Mouse (Mus musculus): ENCODE measurements around the gene Wfdc6a. TPM values are rescaled to one million over a fixed set of nuclear protein-coding genes. Genes with fewer than 3 reads are reported as not detected.

The Wfdc6a gene
- polyA plus RNA-seq, 1 experiment from 2014 or later = not detected

- 91% methylated on average over 5 of the region's 5 CpGs for WGBS
- ATAC-seq (ENCODE audit: insufficient number of reproducible peaks, insufficient read depth, low FRiP score, low TSS enrichment, low read depth) = no peak
Measured at GRCm38 (mm10) chr2:164567460-164567859, 17.8 kb downstream of the Wfdc6a start.

GRCm38 (mm10) chr2:164566997-164567396 is 18.2 kb downstream of the Wfdc6a start:
- no peak for ATAC-seq (ENCODE audit: insufficient number of reproducible peaks, insufficient read depth, low FRiP score, low TSS enrichment, low read depth)
- no peak overlapping the region for H3K27ac ChIP-seq
- peaks cover 8% of the 10 kb centered on the region; the same call in 1 of the 2 replicates for H3K36me3 ChIP-seq
- peaks cover 7% of the 10 kb centered on the region; the same call in 1 of the 2 replicates for H3K27me3 ChIP-seq
- no peak overlapping the region for H3K9ac ChIP-seq (replicated peaks)
- no peak overlapping the region for H3K4me2 ChIP-seq
- WGBS = 81% methylated on average over 2 of the region's 2 CpGs
- 0 out of 2 replicates have a peak, but pooled peaks cover 3% of the 10 kb centered on the region for H3K9me3 ChIP-seq
- H3K4me3 ChIP-seq (replicated peaks) = no peak overlapping the region
- peaks cover 23% of the 10 kb centered on the region for H3K4me1 ChIP-seq (replicated peaks)

More at GRCm38 (mm10) chr2:164567460-164567859, 17.8 kb downstream of the Wfdc6a start:
- Histone ChIP-seq H3K27me3 (peaks cover 3% of the 10 kb centered on the region; the same call in 1 of the 2 replicates), H3K27ac (no peak overlapping the region), H3K36me3 (peaks cover 8% of the 10 kb centered on the region; the same call in 1 of the 2 replicates), H3K4me3 (replicated peaks) (no peak overlapping the region), H3K4me1 (replicated peaks) (peaks cover 18% of the 10 kb centered on the region), H3K4me2 (no peak overlapping the region), H3K9me3 (0 out of 2 replicates have a peak, but pooled peaks cover 3% of the 10 kb centered on the region), H3K9ac (replicated peaks) (no peak overlapping the region)

- ATAC-seq (ENCODE audit: insufficient number of reproducible peaks, insufficient read depth, low FRiP score, low TSS enrichment, low read depth) = no peak
Measured at GRCm38 (mm10) chr2:164564346-164564745, 20.9 kb downstream of the Wfdc6a start.

DNA sequence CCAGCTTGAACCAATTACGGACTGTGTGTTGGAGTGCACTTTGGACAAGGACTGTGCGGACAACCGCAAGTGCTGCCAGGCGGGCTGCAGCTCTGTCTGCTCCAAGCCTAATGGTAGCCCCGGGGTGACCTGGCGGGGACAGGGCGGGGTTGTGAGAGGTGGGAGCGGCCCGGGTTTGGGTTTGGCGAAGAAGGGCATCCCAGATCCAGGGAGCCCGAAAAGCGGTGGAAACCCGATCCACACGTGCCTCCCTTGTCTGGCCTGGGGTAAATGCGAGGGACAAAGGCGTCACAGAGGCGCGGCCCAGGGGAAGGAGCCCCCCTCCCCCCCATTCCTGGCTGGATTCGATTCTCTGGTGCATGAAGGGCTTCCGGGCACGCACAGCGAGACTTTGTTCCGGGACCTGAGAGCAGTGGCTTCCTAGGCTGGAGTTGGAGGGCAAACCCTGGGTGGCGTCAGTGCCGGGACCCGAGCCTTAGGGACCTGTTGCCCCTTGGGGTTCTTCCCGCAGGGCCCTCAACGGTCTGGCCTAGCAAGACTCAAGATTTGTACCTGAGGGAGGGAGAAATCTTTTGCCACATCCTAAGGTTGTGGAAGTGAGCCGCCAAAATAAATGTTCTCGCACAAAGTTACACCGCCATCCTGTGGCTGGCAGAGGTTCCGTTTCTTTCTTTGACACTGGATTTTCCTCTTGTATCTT is 21.8 kb downstream of the Wfdc6a start:
- peaks cover 11% of the 10 kb centered on the region; the same call in 1 of the 2 replicates for H3K27me3 ChIP-seq
- ATAC-seq (ENCODE audit: insufficient number of reproducible peaks, insufficient read depth, low FRiP score, low TSS enrichment, low read depth) = peak; percentile 66; the same call in 1 of the 2 replicates
- H3K4me1 ChIP-seq (replicated peaks) = peaks cover 23% of the 10 kb centered on the region
- H3K4me2 ChIP-seq = peak overlapping the region; percentile 86
- peak overlapping the region; percentile 73 for H3K9ac ChIP-seq (replicated peaks)
- 0 out of 2 replicates have a peak, but pooled peaks cover 3% of the 10 kb centered on the region for H3K9me3 ChIP-seq
- peaks cover 8% of the 10 kb centered on the region; the same call in 1 of the 2 replicates for H3K36me3 ChIP-seq
- H3K4me3 ChIP-seq (replicated peaks) = peak overlapping the region; percentile 47
- H3K27ac ChIP-seq = peak overlapping the region; percentile 50; the same call in 1 of the 2 replicates
- under 1% methylated on average over 32 of the region's 32 CpGs for WGBS

More at GRCm38 (mm10) chr2:164564346-164564745, 20.9 kb downstream of the Wfdc6a start:
- H3K4me2 ChIP-seq = peak overlapping the region; percentile 86
- H3K9ac ChIP-seq (replicated peaks) = no peak overlapping the region
- WGBS = 75% methylated on average over 5 of the region's 5 CpGs
- H3K27ac ChIP-seq = no peak overlapping the region
- H3K27me3 ChIP-seq = peaks cover 11% of the 10 kb centered on the region; the same call in 1 of the 2 replicates
- H3K4me1 ChIP-seq (replicated peaks) = peaks cover 23% of the 10 kb centered on the region
- no peak overlapping the region for H3K4me3 ChIP-seq (replicated peaks)
- H3K36me3 ChIP-seq = peaks cover 8% of the 10 kb centered on the region; the same call in 1 of the 2 replicates
- 0 out of 2 replicates have a peak, but pooled peaks cover 3% of the 10 kb centered on the region for H3K9me3 ChIP-seq

DNA sequence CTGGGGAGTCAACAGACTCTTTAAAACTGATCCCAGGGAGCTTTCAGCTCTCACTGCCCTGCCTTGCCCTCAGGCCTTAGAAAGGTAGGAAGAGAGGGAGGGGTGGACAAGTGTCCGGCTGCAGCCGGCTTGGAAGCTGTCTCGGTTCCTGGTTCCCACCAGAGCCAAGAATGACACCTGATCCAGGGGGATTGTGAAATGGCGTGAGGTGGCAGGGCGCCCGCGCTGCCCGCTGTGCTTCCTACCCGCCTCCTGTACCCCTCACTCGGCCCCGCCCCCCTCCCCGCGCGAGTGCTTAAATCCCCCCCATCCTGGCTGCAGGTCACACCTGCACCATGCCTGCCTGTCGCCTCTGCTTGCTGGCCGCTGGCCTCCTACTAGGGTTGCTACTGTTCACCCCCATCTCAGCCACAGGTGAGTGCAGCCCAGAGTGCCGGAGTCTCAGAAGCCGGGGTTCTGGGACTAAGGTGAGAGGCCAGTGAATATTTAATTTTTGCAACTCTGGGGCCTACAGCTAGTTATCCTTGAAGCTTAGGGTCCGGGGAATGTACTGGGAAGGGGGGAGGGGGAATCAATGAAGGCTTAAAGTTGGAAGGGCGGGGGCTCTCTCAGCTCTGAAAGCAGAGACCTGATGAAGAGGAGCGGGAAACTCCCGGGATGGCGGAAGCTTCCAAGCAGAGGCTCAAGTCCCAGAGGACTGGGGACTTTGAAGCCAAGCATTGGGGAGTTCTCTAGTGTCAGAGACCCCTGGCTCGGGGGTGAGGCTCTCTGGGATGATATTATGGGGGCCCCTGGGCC is 22.7 kb downstream of the Wfdc6a start, which contains the start of gene Wfdc2:
Gene Wfdc2 (plus strand): TSS at position 23 of the 798 bp plus-strand sequence.
- peaks cover 23% of the 10 kb centered on the region for H3K4me1 ChIP-seq (replicated peaks)
- H3K9ac ChIP-seq (replicated peaks) = peak within 1 kb of the TSS; percentile 73
- H3K4me3 ChIP-seq (replicated peaks) = peak within 1 kb of the TSS; percentile 47
- 0 out of 2 replicates have a peak, but pooled peaks cover 3% of the 10 kb centered on the region for H3K9me3 ChIP-seq
- 0 out of 2 replicates have a peak, but pooled peaks have one; percentile 10 for ATAC-seq (ENCODE audit: insufficient number of reproducible peaks, insufficient read depth, low FRiP score, low TSS enrichment, low read depth)
- H3K27ac ChIP-seq = peak within 1 kb of the TSS; percentile 50; the same call in 1 of the 2 replicates
- H3K27me3 ChIP-seq = peaks cover 15% of the 10 kb centered on the region; the same call in 1 of the 2 replicates
- WGBS = 2% methylated on average over 24 of the region's 24 CpGs
- peaks cover 8% of the 10 kb centered on the region; the same call in 1 of the 2 replicates for H3K36me3 ChIP-seq
- H3K4me2 ChIP-seq = peak within 1 kb of the TSS; percentile 86

GRCm38 (mm10) chr2:164560106-164560505 is 25.1 kb downstream of the Wfdc6a start:
- H3K4me2 ChIP-seq = no peak overlapping the region
- no peaks in the 10 kb centered on the region for H3K36me3 ChIP-seq
- peaks cover 23% of the 10 kb centered on the region for H3K4me1 ChIP-seq (replicated peaks)
- no peak for ATAC-seq (ENCODE audit: insufficient number of reproducible peaks, insufficient read depth, low FRiP score, low TSS enrichment, low read depth)
- no peak overlapping the region for H3K27ac ChIP-seq
- H3K9ac ChIP-seq (replicated peaks) = no peak overlapping the region
- H3K27me3 ChIP-seq = peaks cover 15% of the 10 kb centered on the region; the same call in 1 of the 2 replicates
- no peak overlapping the region for H3K4me3 ChIP-seq (replicated peaks)
- no peaks in the 10 kb centered on the region for H3K9me3 ChIP-seq
- 89% methylated on average over 8 of the region's 8 CpGs for WGBS

DNA sequence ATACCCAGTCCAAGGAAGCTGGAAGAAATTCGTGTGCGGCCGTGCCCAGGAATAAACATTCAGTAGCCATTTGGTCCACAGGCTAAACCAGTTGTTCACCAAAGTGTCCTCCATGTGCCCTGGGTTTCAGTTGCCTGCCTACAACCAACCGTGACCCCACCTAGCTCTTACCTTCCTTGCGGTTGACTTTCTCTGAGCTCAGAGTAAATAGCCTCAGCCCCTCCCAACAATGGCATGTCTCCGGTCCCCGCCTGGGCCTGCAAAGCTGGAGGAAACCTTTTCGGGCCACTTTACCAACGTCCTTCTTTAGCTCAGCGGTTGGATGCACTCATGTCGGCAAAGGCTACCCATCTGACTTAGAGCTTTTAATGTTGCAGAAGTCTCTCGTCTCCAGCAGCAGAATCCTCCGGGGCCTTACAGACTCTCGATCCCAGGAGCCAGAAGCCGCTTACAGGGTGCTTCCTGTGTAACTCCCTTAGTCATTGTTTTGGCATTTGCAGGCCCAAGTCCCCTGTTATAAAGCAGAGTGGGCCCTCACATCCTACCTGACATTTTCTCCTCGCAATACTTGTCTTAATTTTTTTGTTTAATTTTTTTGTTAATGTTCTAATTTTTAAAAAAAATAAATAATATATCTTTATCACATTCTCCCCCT is 26.1 kb downstream of the Wfdc6a start:
- no peak overlapping the region for H3K9ac ChIP-seq (replicated peaks)
- H3K4me2 ChIP-seq = no peak overlapping the region
- 0 out of 2 replicates have a peak, but pooled peaks cover 15% of the 10 kb centered on the region for H3K27me3 ChIP-seq
- ATAC-seq (ENCODE audit: insufficient number of reproducible peaks, insufficient read depth, low FRiP score, low TSS enrichment, low read depth) = no peak
- peaks cover 19% of the 10 kb centered on the region for H3K4me1 ChIP-seq (replicated peaks)
- WGBS = 39% methylated on average over 16 of the region's 16 CpGs
- no peak overlapping the region for H3K27ac ChIP-seq
- no peaks in the 10 kb centered on the region for H3K36me3 ChIP-seq
- no peaks in the 10 kb centered on the region for H3K9me3 ChIP-seq
- no peak overlapping the region for H3K4me3 ChIP-seq (replicated peaks)

DNA sequence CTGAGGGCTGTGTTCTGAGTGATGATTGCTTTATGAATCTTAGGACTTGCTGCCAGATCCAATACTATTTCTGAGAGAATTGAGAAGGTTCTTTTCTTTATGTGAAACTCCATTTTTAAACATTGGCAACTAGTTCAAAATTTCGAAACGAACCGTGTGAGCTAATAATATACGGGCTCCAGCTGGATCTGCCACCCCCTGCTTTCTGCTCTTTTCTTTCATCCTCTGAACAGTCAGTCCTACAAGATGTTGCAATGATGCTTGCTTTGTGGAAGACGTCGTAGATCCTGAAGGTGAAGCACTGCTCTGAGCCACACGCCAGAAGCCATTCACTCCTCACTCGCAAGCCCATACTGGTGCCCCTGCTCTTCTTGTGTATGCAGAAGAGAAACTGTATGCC is 26.8 kb downstream of the Wfdc6a start:
- 87% methylated on average over 8 of the region's 8 CpGs for WGBS

DNA sequence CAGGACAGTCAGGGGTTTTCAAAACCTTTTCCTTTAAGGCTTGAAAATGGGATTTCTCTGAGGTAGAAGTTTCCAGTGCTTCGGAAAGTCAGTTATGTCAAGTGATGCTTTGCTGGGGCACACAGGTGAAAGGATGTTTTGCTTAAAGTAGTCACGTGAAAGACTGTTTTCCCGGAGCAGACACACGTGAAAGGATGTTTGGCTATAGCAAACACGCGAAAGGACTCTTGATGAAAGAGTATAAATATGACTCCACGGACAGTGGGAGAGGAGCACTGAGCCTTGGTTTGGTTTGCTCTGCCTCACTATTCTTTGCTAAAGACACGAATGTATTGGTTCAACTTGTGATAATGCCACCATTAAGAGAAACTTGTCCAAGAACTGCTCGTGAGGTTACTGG is 33.7 kb downstream of the Wfdc6a start:
- WGBS = 90% methylated on average over 9 of the region's 9 CpGs
- peaks cover 12% of the 10 kb centered on the region for H3K27me3 ChIP-seq
- no peaks in the 10 kb centered on the region for H3K9me3 ChIP-seq
- no peak overlapping the region for H3K9ac ChIP-seq (replicated peaks)
- H3K27ac ChIP-seq = no peak overlapping the region
- H3K4me2 ChIP-seq = no peak overlapping the region
- no peak for ATAC-seq (ENCODE audit: insufficient number of reproducible peaks, insufficient read depth, low FRiP score, low TSS enrichment, low read depth)
- no peak overlapping the region for H3K4me3 ChIP-seq (replicated peaks)
- H3K4me1 ChIP-seq (replicated peaks) = peaks cover 6% of the 10 kb centered on the region; the same call in 1 of the 2 replicates
- H3K36me3 ChIP-seq = no peaks in the 10 kb centered on the region

More for the DNA sequence above, 26.8 kb downstream of the Wfdc6a start:
- Histone ChIP-seq H3K4me3 (replicated peaks) (no peak overlapping the region), H3K4me1 (replicated peaks) (peaks cover 14% of the 10 kb centered on the region), H3K27ac (no peak overlapping the region), H3K4me2 (no peak overlapping the region), H3K27me3 (0 out of 2 replicates have a peak, but pooled peaks cover 15% of the 10 kb centered on the region), H3K36me3 (no peaks in the 10 kb centered on the region), H3K9ac (replicated peaks) (no peak overlapping the region), H3K9me3 (no peaks in the 10 kb centered on the region)
- no peak for ATAC-seq (ENCODE audit: insufficient number of reproducible peaks, insufficient read depth, low FRiP score, low TSS enrichment, low read depth)

- peaks cover 6% of the 10 kb centered on the region; the same call in 1 of the 2 replicates for H3K4me1 ChIP-seq (replicated peaks)
- no peak overlapping the region for H3K4me3 ChIP-seq (replicated peaks)
- H3K36me3 ChIP-seq = no peaks in the 10 kb centered on the region
- no peak overlapping the region for H3K27ac ChIP-seq
- no peaks in the 10 kb centered on the region for H3K9me3 ChIP-seq
- 78% methylated on average over 2 of the region's 2 CpGs for WGBS
- ATAC-seq (ENCODE audit: insufficient number of reproducible peaks, insufficient read depth, low FRiP score, low TSS enrichment, low read depth) = no peak
- no peak overlapping the region for H3K9ac ChIP-seq (replicated peaks)
- peaks cover 12% of the 10 kb centered on the region for H3K27me3 ChIP-seq
- H3K4me2 ChIP-seq = no peak overlapping the region
Measured at GRCm38 (mm10) chr2:164550895-164551269, 34.4 kb downstream of the Wfdc6a start.
